Mouse (Mus musculus) left cerebral cortex, adult 9 months (tissue): Measurements from ENCODE around the gene Ube2e3.

ENCODE experiments used
- DNase-seq, 2 experiments: peaks; one replicate each; pipeline ENCODE4 v3.0.0; 2022; ENCODE audit warnings: low spot score in 2 of 2

Gene Ube2e3

GRCm38 (mm10) chr2:78867726-78868510, at the start of gene Ube2e3:
Gene Ube2e3 (plus strand): TSS chr2:78868124.
- DNase-seq, result no peak

GRCm38 (mm10) chr2:78829887-78830286, 38.0 kb upstream of the Ube2e3 start:
- DNase-seq, result no peak

- no peak for DNase-seq
Measured at GRCm38 (mm10) chr2:78841494-78842224, 26.3 kb upstream of the Ube2e3 start.

- DNase-seq, result no peak
Measured at GRCm38 (mm10) chr2:78844365-78844764, 23.6 kb upstream of the Ube2e3 start.

- no peak for DNase-seq
Measured at GRCm38 (mm10) chr2:78845274-78845673, 22.6 kb upstream of the Ube2e3 start.

GRCm38 (mm10) chr2:78845717-78846116, 22.2 kb upstream of the Ube2e3 start:
- DNase-seq, result no peak

- no peak for DNase-seq
Measured at GRCm38 (mm10) chr2:78854315-78854714, 13.6 kb upstream of the Ube2e3 start.

GRCm38 (mm10) chr2:78858628-78859027, 9.3 kb upstream of the Ube2e3 start:
- DNase-seq, result no peak

GRCm38 (mm10) chr2:78859266-78860087, 8.4 kb upstream of the Ube2e3 start:
- no peak for DNase-seq

- no peak for DNase-seq
Measured at GRCm38 (mm10) chr2:78860088-78860372, 7.9 kb upstream of the Ube2e3 start.

GRCm38 (mm10) chr2:78864116-78864515, 3.8 kb upstream of the Ube2e3 start:
- DNase-seq, result no peak

GRCm38 (mm10) chr2:78864866-78865265, 3.1 kb upstream of the Ube2e3 start:
- DNase-seq, result no peak

- DNase-seq, result peak; percentile 35 to 55
Measured at GRCm38 (mm10) chr2:78868511-78868854, 559 bp downstream of the Ube2e3 start.

GRCm38 (mm10) chr2:78868951-78869720, 1.2 kb downstream of the Ube2e3 start:
- DNase-seq, result peak; percentile 54 to 65

GRCm38 (mm10) chr2:78869721-78870442, 2.0 kb downstream of the Ube2e3 start:
- DNase-seq, result no peak

GRCm38 (mm10) chr2:78870443-78871025, 2.6 kb downstream of the Ube2e3 start:
- no peak for DNase-seq

- peak in 1 of 2 experiments; percentile 40 for DNase-seq
Measured at GRCm38 (mm10) chr2:78871971-78872860, 4.3 kb downstream of the Ube2e3 start.

GRCm38 (mm10) chr2:78873946-78874345, 6.0 kb downstream of the Ube2e3 start:
- no peak for DNase-seq

GRCm38 (mm10) chr2:78876002-78876401, 8.1 kb downstream of the Ube2e3 start:
- no peak for DNase-seq

- no peak for DNase-seq
Measured at GRCm38 (mm10) chr2:78882068-78882467, 14.1 kb downstream of the Ube2e3 start.
